Mouse (Mus musculus): ENCODE results near the gene Wdr66.

DNA sequence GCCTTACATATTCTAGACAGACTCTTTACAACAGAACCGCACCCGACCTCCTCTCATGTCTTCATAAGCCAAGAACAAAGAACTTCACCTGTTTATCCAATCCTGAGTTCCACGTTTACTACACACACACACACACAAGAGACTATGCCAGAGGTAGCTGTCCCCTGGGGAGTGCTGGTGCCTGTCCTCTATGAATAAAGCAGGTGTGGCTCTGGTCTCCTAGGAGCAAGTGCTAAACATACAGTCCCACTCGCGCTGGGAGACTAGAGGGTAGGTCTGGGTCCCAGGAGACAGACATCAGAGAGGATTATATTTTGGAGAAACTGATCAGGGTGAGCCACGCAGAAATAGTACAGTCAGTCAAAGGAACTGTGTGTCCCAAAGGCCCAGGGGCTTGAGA lies 81.7 kb downstream of the Wdr66 start:
- TF ChIP-seq CTCF (IDR thresholded peaks at IDR 0.05; ENCODE audit: insufficient read depth, low read depth, low read length): no peak
- TF ChIP-seq POLR2A (IDR thresholded peaks at IDR 0.05; ENCODE audit: insufficient read depth, low read depth, low read length): no peak

Data from olfactory bulb, adult 2 months (tissue).